ENCODE assay signal across 18 mouse cellular contexts in the genomic region with DNA sequence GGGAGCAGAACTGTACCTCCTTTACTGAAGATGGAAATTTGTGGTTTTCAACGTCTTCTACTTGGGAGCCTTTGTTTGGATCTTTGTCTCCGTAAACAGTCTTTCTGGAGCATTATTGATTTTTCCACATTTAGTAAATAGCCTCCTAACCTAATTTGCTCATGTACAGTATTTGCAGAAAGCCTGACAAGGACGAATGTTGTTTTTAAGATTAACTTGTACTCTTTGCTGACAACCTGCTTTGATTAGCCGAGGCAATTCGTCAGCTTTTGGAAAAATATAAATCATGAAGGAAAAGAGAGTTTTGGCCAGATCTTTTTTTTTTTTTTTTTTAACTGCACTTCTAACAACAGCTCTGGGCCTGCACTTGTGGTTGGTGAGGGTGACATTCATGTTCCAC. TPM values are rescaled to one million over a fixed set of nuclear protein-coding genes. Genes with fewer than 3 reads are reported as not detected.
"Had no signal": no experiment of that assay in that cellular context is flagged by ENCODE, and none has a peak within 500 bp of the region (broad histone marks: within the 10 kb centered on the region; RNA-seq: fewer than 3 reads in every experiment).

No protein-coding gene starts in this region.

- H3K4me1 ChIP-seq: midbrain, embryonic 10.5 days; midbrain, embryonic 12.5 days; neural tube, embryonic 13.5 days; neural tube, embryonic 15.5 days; stomach, embryonic 15.5 days had no signal

- H3K27ac ChIP-seq: midbrain, embryonic 10.5 days; midbrain, embryonic 12.5 days; neural tube, embryonic 13.5 days; neural tube, embryonic 15.5 days; stomach, embryonic 15.5 days had no signal

- H3K36me3 ChIP-seq: midbrain, embryonic 10.5 days; midbrain, embryonic 12.5 days; neural tube, embryonic 13.5 days; neural tube, embryonic 15.5 days; stomach, embryonic 15.5 days had no signal

- DNase-seq: lung, adult 18-20 months; lung, embryonic 14.5 days; lung, postnatal 10 days; lung, postnatal 4 days; midbrain, embryonic 14.5 days; right cerebral cortex, postnatal 14 days; thymus, adult 2 months; thymus, postnatal 25 days had no signal

- H3K9ac ChIP-seq: lung, embryonic 14.5 days; midbrain, embryonic 12.5 days; neural tube, embryonic 13.5 days; neural tube, embryonic 15.5 days; stomach, embryonic 15.5 days had no signal

- H3K4me3 ChIP-seq: midbrain, embryonic 10.5 days; midbrain, embryonic 12.5 days; myocyte; neural tube, embryonic 13.5 days; neural tube, embryonic 15.5 days; stomach, embryonic 15.5 days had no signal

- ATAC-seq: midbrain, embryonic 16.5 days had no signal

- H3K27me3 ChIP-seq: midbrain, embryonic 12.5 days; neural tube, embryonic 13.5 days; neural tube, embryonic 15.5 days; stomach, embryonic 15.5 days had no signal

RNA-seq across cellular contexts. Expression of gene Sstr4, which starts 55.5 kb away (rescaled TPM):
- total RNA-seq: megakaryocyte-erythroid progenitor cell, adult 5-6 weeks had no signal
- polyA plus RNA-seq: liver, embryonic 16.5 days; myocyte; testis, adult 2 months had no signal
